Mouse (Mus musculus): ENCODE results near the gene Zfp518b.

DNA sequence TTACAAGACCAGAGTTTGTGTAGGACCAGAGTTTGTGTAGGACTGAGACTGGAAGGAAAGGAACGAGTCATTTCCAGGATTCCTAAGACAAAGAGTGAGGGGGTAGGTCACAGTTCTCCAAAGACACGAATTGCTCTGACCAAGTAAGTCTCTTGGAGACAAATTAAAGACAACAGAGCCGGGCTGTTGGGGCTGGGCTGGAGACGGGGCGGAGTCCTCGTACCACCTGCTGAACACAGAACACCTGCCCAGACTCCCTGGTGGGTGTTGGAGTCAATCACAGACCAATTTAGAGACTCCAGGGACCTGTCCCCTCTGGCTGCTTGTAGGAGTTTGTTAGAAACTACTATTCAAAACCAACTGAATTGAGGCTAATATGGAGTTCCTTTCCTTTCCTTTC is 28.4 kb downstream of the Zfp518b start:
- no peak for TF ChIP-seq GATA1 (IDR thresholded peaks at IDR 0.05; ENCODE audit: low read length)
- no peak for TF ChIP-seq TAL1 (IDR thresholded peaks at IDR 0.05; ENCODE audit: low read length)

All from erythroblast, embryonic 14.5 days (primary cell).